Mouse (Mus musculus): ENCODE measurements around the gene Def6.

The Def6 gene

DNA sequence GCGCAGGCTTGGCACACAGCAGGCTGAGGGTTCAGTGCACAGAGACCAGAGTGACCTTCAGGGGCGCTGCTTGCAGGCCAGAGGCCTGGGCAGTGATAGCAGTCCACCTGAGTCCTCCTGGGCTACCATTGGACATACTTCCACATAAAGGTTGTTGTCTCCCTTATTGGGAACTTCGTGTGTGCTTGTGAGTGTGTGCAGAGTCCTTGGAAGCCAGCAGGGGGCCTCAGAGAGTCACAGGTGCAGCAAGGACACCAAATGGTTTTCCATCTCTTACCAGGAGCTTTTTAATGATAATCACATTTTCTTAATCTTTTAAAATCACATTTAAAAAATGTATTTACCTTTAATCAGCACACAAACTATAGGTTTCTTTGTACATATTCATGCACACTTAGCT is 67.2 kb downstream of the Def6 start:
- no peak for ATAC-seq (ENCODE audit: low TSS enrichment)

DNA sequence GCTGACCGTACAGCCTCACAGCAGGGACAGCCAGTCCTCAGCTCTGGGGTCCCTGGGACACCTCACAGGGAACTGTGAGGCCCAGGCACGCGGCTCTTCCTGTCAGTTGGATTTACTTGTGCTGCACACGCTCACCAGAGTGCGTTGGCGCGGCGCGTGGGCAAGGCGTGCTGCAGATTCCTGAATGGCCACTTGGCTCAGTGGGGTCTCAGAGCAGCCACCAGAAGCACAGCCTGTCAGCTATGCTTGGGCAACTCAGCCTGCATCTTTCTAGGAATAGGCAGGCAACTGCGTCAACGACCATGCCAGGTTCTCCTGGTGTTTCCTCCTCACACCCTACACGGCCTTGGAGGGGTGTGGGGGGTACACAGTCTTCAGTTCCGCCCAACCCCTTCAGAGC is 69.6 kb downstream of the Def6 start:
- ATAC-seq (ENCODE audit: low TSS enrichment) = no peak

DNA sequence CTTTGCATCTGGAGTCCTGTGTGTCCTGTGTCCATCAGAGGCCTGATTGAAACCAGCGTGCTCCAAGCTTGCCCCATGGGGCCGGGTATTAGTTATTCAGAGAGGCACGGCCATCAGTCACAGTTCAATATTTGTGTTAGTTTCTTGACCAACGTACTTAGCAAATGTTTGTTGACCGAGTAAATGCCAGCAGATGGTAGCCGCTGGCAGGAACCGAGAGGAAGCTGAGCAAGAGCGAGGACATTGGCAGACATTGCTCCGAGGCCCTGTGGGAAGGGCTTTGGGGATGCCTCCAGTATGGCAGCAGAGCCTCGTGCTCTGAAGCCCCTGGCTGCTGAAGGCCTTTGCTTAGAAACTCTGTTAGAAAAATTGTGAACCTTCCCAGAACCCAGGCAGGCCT is 70.1 kb downstream of the Def6 start:
- ATAC-seq (ENCODE audit: low TSS enrichment) = no peak

DNA sequence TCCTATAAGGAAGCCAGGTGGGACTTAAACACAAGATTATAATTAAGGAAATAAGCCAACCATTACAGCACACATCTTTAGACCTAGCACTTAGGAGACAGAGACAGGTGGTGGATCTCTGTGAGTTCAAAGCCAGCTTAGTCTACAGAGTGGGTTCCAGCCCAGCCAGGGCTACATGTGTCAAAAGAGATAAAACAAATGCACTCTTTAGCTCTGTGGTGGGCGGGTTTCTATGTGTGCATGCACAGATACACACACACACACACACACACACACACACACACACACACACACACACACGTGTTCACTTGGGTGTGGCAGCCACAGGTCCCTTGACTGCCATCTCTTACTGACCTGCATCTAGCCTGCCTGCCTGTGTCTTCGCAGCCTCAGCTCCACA is 70.6 kb downstream of the Def6 start:
- no peak for ATAC-seq (ENCODE audit: low TSS enrichment)
